ENCODE assay signal across 17 mouse cellular contexts in genomic region chr17:9210626-9211025, GRCm38 (mm10).
DNase-seq lines count a peak whose midpoint lies in the region; ATAC-seq and TF ChIP-seq lines count a peak whose summit lies in the region.
"Had no signal": no experiment of that assay in that cellular context is flagged by ENCODE, and none has a peak within 500 bp of the region (broad histone marks: within the 10 kb centered on the region; RNA-seq: fewer than 3 reads in every experiment).

No protein-coding gene starts in this region.

- no peak overlapping the region for H3K9ac ChIP-seq in forebrain, embryonic 12.5 days
- H3K9ac ChIP-seq in forebrain, embryonic 16.5 days (replicated peaks; ENCODE audit: low read depth, low read length), result no peak overlapping the region
- H3K9ac ChIP-seq in forebrain, embryonic 11.5 days (ENCODE audit: low read length), result no peak overlapping the region
- H3K9ac ChIP-seq: embryonic facial prominence, embryonic 13.5 days; forebrain, embryonic 15.5 days had no signal

- ATAC-seq in forebrain, embryonic 12.5 days (ENCODE audit: low FRiP score), result 0 out of 2 replicates have a peak, but pooled peaks have one; percentile 44
- ATAC-seq in forebrain, embryonic 16.5 days, result peak; percentile 36; the same call in 1 of the 2 replicates
- no peak for ATAC-seq in forebrain, embryonic 11.5 days (replicated peaks; ENCODE audit: low FRiP score)
- ATAC-seq in cerebellum, adult (ENCODE audit: insufficient number of reproducible peaks, low FRiP score, low TSS enrichment), result no peak
- ATAC-seq: forebrain, embryonic 15.5 days had no signal

- H3K4me2 ChIP-seq in forebrain, embryonic 12.5 days, result no peak overlapping the region
- no peak overlapping the region for H3K4me2 ChIP-seq in forebrain, embryonic 16.5 days (ENCODE audit: low read length)
- no peak overlapping the region for H3K4me2 ChIP-seq in forebrain, embryonic 11.5 days (ENCODE audit: low read depth, low read length, severe bottlenecking)
- H3K4me2 ChIP-seq: embryonic facial prominence, embryonic 13.5 days; forebrain, embryonic 15.5 days had no signal

- no peak for TF ChIP-seq CTCF in brain, embryonic 14.5 days (IDR thresholded peaks at IDR 0.05; ENCODE audit: borderline replicate concordance, extremely low read depth, insufficient read depth, insufficient read length)

- no peaks in the 10 kb centered on the region for H3K4me1 ChIP-seq in forebrain, embryonic 12.5 days
- no peaks in the 10 kb centered on the region for H3K4me1 ChIP-seq in forebrain, embryonic 10.5 days
- no peaks in the 10 kb centered on the region for H3K4me1 ChIP-seq in forebrain, embryonic 16.5 days (replicated peaks; ENCODE audit: control insufficient read depth, insufficient read depth, low read length)
- H3K4me1 ChIP-seq in forebrain, embryonic 11.5 days (replicated peaks; ENCODE audit: control insufficient read depth, insufficient read depth, low read length), result no peaks in the 10 kb centered on the region
- H3K4me1 ChIP-seq: embryonic facial prominence, embryonic 13.5 days; forebrain, embryonic 15.5 days had no signal

- no peak overlapping the region for H3K27ac ChIP-seq in forebrain, embryonic 12.5 days
- H3K27ac ChIP-seq in forebrain, embryonic 10.5 days, result no peak overlapping the region
- H3K27ac ChIP-seq in forebrain, embryonic 16.5 days (ENCODE audit: low read length), result no peak overlapping the region
- no peak overlapping the region for H3K27ac ChIP-seq in forebrain, embryonic 11.5 days (ENCODE audit: low read depth, low read length)
- H3K27ac ChIP-seq: embryonic facial prominence, embryonic 13.5 days; forebrain, embryonic 15.5 days had no signal

- 68% methylated on average over 2 of the region's 2 CpGs for WGBS in forebrain, embryonic 12.5 days
- 88% methylated on average over 2 of the region's 2 CpGs for WGBS in forebrain, embryonic 10.5 days
- WGBS in forebrain, embryonic 16.5 days, result 59% methylated on average over 2 of the region's 2 CpGs
- 74% methylated on average over 2 of the region's 2 CpGs for WGBS in forebrain, embryonic 11.5 days

- DNase-seq in forebrain, embryonic 10.5 days (ENCODE audit: extremely low spot score, low spot score), result no peak
- no peak for DNase-seq in forebrain, embryonic 11.5 days (ENCODE audit: low spot score)
- DNase-seq in brain, embryonic 14.5 days (ENCODE audit: low read depth), result peak; percentile 69
- no peak for DNase-seq in retina, embryonic 14.5 days (ENCODE audit: low spot score)
- DNase-seq: adrenal gland, adult 2 months; adrenal gland, postnatal 10 days; adrenal gland, postnatal 25 days; cerebellum, adult 11-12 months; cerebellum, adult 2 months; cerebellum, adult 9-10 months; cerebellum, postnatal 10 days; cerebellum, postnatal 25 days had no signal

- no peaks in the 10 kb centered on the region for H3K36me3 ChIP-seq in forebrain, embryonic 12.5 days (replicated peaks)
- H3K36me3 ChIP-seq in forebrain, embryonic 10.5 days (replicated peaks), result no peaks in the 10 kb centered on the region
- no peaks in the 10 kb centered on the region for H3K36me3 ChIP-seq in forebrain, embryonic 16.5 days (ENCODE audit: control insufficient read depth, insufficient read depth)
- no peaks in the 10 kb centered on the region for H3K36me3 ChIP-seq in forebrain, embryonic 11.5 days (ENCODE audit: control insufficient read depth, insufficient read depth, low read length)
- H3K36me3 ChIP-seq: embryonic facial prominence, embryonic 13.5 days; forebrain, embryonic 15.5 days had no signal

- H3K4me3 ChIP-seq in forebrain, embryonic 12.5 days (replicated peaks), result no peak overlapping the region
- no peak overlapping the region for H3K4me3 ChIP-seq in forebrain, embryonic 10.5 days
- H3K4me3 ChIP-seq in forebrain, embryonic 16.5 days (replicated peaks; ENCODE audit: low read length), result no peak overlapping the region
- no peak overlapping the region for H3K4me3 ChIP-seq in forebrain, embryonic 11.5 days (ENCODE audit: low read depth, low read length)
- H3K4me3 ChIP-seq: embryonic facial prominence, embryonic 13.5 days; forebrain, embryonic 15.5 days had no signal

- TF ChIP-seq POLR2A in brain, embryonic 14.5 days (IDR thresholded peaks at IDR 0.05; ENCODE audit: borderline replicate concordance, extremely low read depth, insufficient read depth, insufficient read length, poor library complexity, severe bottlenecking), result no peak

- no peaks in the 10 kb centered on the region for H3K27me3 ChIP-seq in forebrain, embryonic 12.5 days
- H3K27me3 ChIP-seq in forebrain, embryonic 10.5 days (ENCODE audit: poor library complexity, severe bottlenecking), result no peaks in the 10 kb centered on the region
- H3K27me3 ChIP-seq in forebrain, embryonic 16.5 days (replicated peaks; ENCODE audit: control insufficient read depth, insufficient read depth, low read length), result no peaks in the 10 kb centered on the region
- H3K27me3 ChIP-seq in forebrain, embryonic 11.5 days (ENCODE audit: control insufficient read depth, insufficient read depth, low read length), result no peaks in the 10 kb centered on the region
- H3K27me3 ChIP-seq: forebrain, embryonic 15.5 days had no signal

- no peaks in the 10 kb centered on the region for H3K9me3 ChIP-seq in forebrain, embryonic 12.5 days
- no peaks in the 10 kb centered on the region for H3K9me3 ChIP-seq in forebrain, embryonic 10.5 days
- H3K9me3 ChIP-seq in forebrain, embryonic 16.5 days (ENCODE audit: control insufficient read depth, low read length), result no peaks in the 10 kb centered on the region
- no peaks in the 10 kb centered on the region for H3K9me3 ChIP-seq in forebrain, embryonic 11.5 days (ENCODE audit: control insufficient read depth, low read length)
- H3K9me3 ChIP-seq: embryonic facial prominence, embryonic 13.5 days; forebrain, embryonic 15.5 days had no signal

Comparison
In these comparisons a context has a peak if more than half of its experiments do, and no peak if none do; other contexts are left out.
1. ATAC-seq: peak in forebrain, embryonic 12.5 days (single experiment) and forebrain, embryonic 16.5 days (single experiment); none in forebrain, embryonic 11.5 days (single experiment) and cerebellum, adult (single experiment).